Mouse (Mus musculus) liver, embryonic 14 days (tissue): ENCODE measurements around the gene Akap4. TPM values are rescaled to one million over a fixed set of nuclear protein-coding genes. Genes with fewer than 3 reads are reported as not detected.

Experiments
- polyA plus RNA-seq: library from polyadenylated mRNA; depleted of rRNA; stranded (reverse); fragments of >200 nt; gene quantifications from 2 replicates; pipeline ENCODE4 v1.2.3, GENCODE M21; 2012; rRNA removed

Akap4 gene
- polyA plus RNA-seq: not detected in 2 replicates

GRCm38 (mm10) chrX:7067219-7067618 is at the start of gene Akap4:
TSS of gene Akap4 (plus strand) at chrX:7067519.

GRCm38 (mm10) chrX:7041519-7041918 is 25.8 kb upstream of the Akap4 start, which contains the start of gene Ccnb3:
TSS of gene Ccnb3 (minus strand) at chrX:7041619.

Other genes starting within 250 kb of the Akap4 start
- 0.01 and 0.02 TPM in 2 replicates for gene Ccnb3, start 25.9 kb upstream of the Akap4 start, polyA plus RNA-seq